Mouse (Mus musculus) midbrain, embryonic 12.5 days (tissue): ENCODE measurements around the gene Ccdc13. TPM values are rescaled to one million over a fixed set of nuclear protein-coding genes. Genes with fewer than 3 reads are reported as not detected.

Experiments
- ATAC-seq: fragments of 200-750 bp; cut with Nextera tagmentation; 2 replicates; pipeline ENCODE4 v1.8.0; 2017; ENCODE audit warnings: low read depth, moderate TSS enrichment, moderate library complexity; ENCODE audit not compliant: low FRiP score
- H3K27ac ChIP-seq: fragments of 300-500 bp; sonication (generic); replicated peaks from 2 replicates; pipeline ENCODE4 v1.5.1; 2016; ENCODE audit warnings: mild to moderate bottlenecking
- H3K27me3 ChIP-seq: fragments of 300-500 bp; sonication (generic); 2 replicates; pipeline ENCODE4 v1.6.1; 2016; ENCODE audit warnings: mild to moderate bottlenecking
- H3K36me3 ChIP-seq: fragments of 300-500 bp; sonication (generic); 2 replicates; pipeline ENCODE4 v1.6.1; 2016
- H3K4me1 ChIP-seq: fragments of 300-500 bp; sonication (generic); 2 replicates; pipeline ENCODE4 v1.6.1; 2016
- H3K4me2 ChIP-seq: fragments of 300-500 bp; sonication (generic); replicated peaks from 2 replicates; pipeline ENCODE4 v1.6.1; 2016; ENCODE audit warnings: mild to moderate bottlenecking, moderate library complexity
- H3K4me3 ChIP-seq: fragments of 300-500 bp; sonication (generic); 2 replicates; pipeline ENCODE4 v1.5.1; 2016; ENCODE audit warnings: mild to moderate bottlenecking
- H3K9ac ChIP-seq: fragments of 300-500 bp; sonication (generic); replicated peaks from 2 replicates; pipeline ENCODE4 v1.6.1; 2016; ENCODE audit warnings: mild to moderate bottlenecking, moderate library complexity
- H3K9me3 ChIP-seq: fragments of 300-500 bp; sonication (generic); 2 replicates; pipeline ENCODE4 v1.6.1; 2016; ENCODE audit warnings: mild to moderate bottlenecking
- whole genome bisulfite sequencing: fragments of 180-500 bp; shearing (Covaris S2); methylation state at CpG from one replicate; pipeline ENCODE4 v1.1.7; 2016; 5-methylcytosine and 5-hydroxymethylcytosine counted together
- polyA plus RNA-seq: library from polyadenylated mRNA; unstranded; fragments of >200 nt; fragmentation: Nextera tagmentation; extraction: Ambion mirVana; gene quantifications from 2 replicates; pipeline ENCODE4 v1.2.1, GENCODE M21; 2016

The Ccdc13 gene
- polyA plus RNA-seq, 1 experiment from 2014 or later = 3.2 TPM

DNA sequence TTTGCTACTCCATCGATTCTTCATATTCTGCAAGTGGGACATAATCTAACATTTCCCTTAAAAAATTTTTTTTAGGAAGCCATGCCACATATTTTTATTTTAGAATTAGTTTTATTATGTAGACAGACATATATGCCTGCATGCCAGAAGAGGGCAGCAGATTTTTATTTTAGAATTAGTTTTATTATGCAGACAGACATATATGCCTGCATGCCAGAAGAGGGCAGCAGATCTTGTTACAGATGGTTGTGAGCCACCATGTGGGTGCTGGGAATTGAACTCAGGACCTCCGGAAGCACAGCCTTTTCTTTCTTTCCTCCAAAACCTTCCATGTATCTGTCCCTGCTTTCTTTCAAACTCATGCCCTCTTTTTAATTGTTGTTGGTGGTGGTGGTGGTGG is 3.7 kb upstream of the Ccdc13 start:
- H3K27me3 ChIP-seq = peaks cover 8% of the 10 kb centered on the region; the same call in 1 of the 2 replicates
- H3K9ac ChIP-seq = no peak overlapping the region
- H3K4me2 ChIP-seq = no peak overlapping the region
- peaks cover 6% of the 10 kb centered on the region; the same call in 1 of the 2 replicates for H3K36me3 ChIP-seq
- no peak overlapping the region for H3K4me3 ChIP-seq
- ATAC-seq = no peak
- no peaks in the 10 kb centered on the region for H3K9me3 ChIP-seq
- H3K27ac ChIP-seq = no peak overlapping the region
- H3K4me1 ChIP-seq = 0 out of 2 replicates have a peak, but pooled peaks cover 11% of the 10 kb centered on the region
- 90% methylated on average over 2 of the region's 2 CpGs for WGBS

DNA sequence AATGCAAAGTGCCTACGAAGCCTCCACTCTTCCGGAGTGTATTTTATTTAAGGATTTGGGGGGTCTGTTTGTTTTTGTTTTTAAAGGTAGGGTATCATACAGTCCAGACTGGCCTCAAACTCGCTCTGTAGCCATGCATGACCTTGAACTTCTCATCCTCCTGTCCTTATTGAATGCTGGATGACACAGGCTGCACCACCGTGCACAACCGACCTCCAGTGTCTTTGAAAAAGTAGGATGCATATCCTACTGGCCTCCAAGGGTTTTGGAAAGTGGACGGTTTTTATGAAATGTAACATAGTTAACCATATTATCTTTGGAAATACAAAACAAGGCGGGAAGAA is 333 bp upstream of the Ccdc13 start:
- Histone ChIP-seq H3K4me2 (peak overlapping the region; percentile 70), H3K27me3 (peaks cover 8% of the 10 kb centered on the region; the same call in 1 of the 2 replicates), H3K27ac (no peak overlapping the region), H3K9me3 (0 out of 2 replicates have a peak, but pooled peaks cover 6% of the 10 kb centered on the region), H3K4me1 (0 out of 2 replicates have a peak, but pooled peaks cover 11% of the 10 kb centered on the region), H3K36me3 (no peaks in the 10 kb centered on the region), H3K9ac (no peak overlapping the region), H3K4me3 (peak overlapping the region; percentile 55)
- WGBS = 38% methylated on average over 7 of the region's 7 CpGs
- peak; percentile 73 for ATAC-seq

DNA sequence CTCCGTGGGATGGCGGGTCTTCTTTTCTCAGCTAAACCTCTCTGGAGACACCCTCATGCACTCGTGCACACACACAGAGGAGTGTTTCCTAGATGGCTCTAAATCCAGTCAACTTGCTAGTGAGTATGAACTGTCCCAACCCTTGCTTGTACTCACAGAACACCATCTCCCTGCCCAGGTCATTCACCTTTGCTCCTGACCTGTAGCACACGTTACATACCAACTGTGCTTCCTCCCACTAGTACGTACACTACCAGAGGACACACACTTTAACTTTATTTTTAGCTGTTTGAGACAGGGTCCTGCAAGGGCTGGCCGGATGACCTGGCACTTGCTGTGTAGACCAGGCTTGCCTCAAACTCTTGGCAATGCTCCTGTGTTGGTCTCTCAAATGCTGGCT is 1.3 kb downstream of the Ccdc13 start:
- Histone ChIP-seq H3K4me1 (0 out of 2 replicates have a peak, but pooled peaks cover 11% of the 10 kb centered on the region), H3K4me2 (no peak overlapping the region), H3K27ac (no peak overlapping the region), H3K36me3 (no peaks in the 10 kb centered on the region), H3K27me3 (peaks cover 8% of the 10 kb centered on the region; the same call in 1 of the 2 replicates), H3K9me3 (0 out of 2 replicates have a peak, but pooled peaks cover 6% of the 10 kb centered on the region), H3K4me3 (no peak overlapping the region), H3K9ac (no peak overlapping the region)
- no peak for ATAC-seq
- 96% methylated on average over 6 of the region's 6 CpGs for WGBS

DNA sequence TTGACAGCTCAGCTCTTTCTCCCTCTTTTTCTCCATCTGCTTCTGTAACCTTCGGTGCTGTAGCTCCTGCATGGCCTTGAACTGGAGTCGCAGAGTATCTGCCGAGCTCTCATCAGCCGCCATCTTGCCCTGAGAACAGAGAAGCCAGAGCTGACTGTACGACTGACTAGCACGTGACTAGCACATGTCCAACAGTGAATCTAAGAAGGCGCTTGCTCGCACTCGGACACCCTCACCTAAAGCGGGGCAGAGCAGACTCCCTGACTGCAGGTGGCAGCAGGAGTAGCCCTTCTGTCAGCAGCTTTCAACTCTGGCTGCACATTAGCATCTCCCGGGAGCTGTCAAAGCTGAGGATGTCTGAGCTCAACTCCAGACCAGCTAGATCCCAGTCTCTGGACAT is 5.4 kb downstream of the Ccdc13 start:
- no peak for ATAC-seq
- Histone ChIP-seq H3K27me3 (0 out of 2 replicates have a peak, but pooled peaks cover 4% of the 10 kb centered on the region), H3K9ac (no peak overlapping the region), H3K4me3 (no peak overlapping the region), H3K4me1 (0 out of 2 replicates have a peak, but pooled peaks cover 4% of the 10 kb centered on the region), H3K9me3 (0 out of 2 replicates have a peak, but pooled peaks cover 6% of the 10 kb centered on the region), H3K4me2 (no peak overlapping the region), H3K27ac (no peak overlapping the region), H3K36me3 (no peaks in the 10 kb centered on the region)
- WGBS = 86% methylated on average over 11 of the region's 11 CpGs

DNA sequence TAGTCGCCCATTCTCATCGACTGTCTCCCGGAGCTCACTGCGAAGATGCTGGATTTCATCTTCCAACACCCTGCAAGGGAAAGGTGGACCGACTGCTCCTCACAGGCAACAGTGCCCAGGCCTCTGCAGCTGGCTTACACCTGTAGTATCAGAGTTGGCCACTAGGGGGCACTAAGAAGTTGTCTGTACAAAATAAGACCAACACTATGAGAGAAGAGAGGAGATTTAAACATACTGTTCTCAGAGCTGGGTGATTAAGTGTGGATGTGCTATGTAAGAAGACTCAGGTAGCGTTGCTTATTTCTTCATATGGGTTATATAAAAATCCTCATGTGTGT is 8.3 kb downstream of the Ccdc13 start:
- no peaks in the 10 kb centered on the region for H3K36me3 ChIP-seq
- no peak overlapping the region for H3K4me3 ChIP-seq
- H3K4me2 ChIP-seq = no peak overlapping the region
- H3K27me3 ChIP-seq = no peaks in the 10 kb centered on the region
- no peak overlapping the region for H3K9ac ChIP-seq
- no peak overlapping the region for H3K27ac ChIP-seq
- H3K4me1 ChIP-seq = no peaks in the 10 kb centered on the region
- peak; percentile 38 for ATAC-seq
- 32% methylated on average over 6 of the region's 6 CpGs for WGBS
- 0 out of 2 replicates have a peak, but pooled peaks cover 6% of the 10 kb centered on the region for H3K9me3 ChIP-seq

DNA sequence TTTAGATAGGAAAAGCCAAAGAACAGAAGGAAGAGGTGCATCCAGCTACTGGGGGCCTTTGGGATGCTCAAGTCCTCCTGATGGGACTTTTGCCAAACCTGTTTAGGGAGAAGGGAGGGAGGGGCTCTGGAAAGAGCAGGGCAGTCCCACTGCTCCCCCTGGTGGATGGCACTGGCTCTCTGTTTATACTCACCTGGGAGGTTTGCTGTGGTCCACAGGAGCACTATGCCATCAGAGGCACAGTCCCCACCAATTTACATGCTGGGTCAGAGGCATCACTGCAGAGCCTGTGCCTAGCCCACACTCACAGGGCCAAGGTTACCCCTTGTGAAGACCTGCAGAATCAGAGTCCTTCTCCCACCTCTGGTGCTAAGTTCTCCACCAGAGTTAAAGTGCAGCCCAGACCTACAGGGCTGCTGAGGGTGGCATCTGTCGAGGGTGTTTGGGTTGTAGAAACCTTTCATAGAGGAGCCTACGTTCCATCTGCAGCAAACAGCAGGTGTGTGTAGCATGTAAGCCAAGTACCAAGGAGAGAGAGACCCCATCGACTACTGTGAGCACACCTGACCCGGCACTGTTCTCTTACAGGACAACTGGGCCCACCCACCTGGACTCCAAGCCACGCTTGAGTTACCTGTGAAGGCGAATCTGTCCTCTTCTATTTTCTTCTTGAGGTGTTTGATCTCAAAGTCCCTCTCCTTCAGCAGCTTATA is 8.9 kb downstream of the Ccdc13 start:
- no peak overlapping the region for H3K27ac ChIP-seq
- ATAC-seq = peak; percentile 30; the same call in 1 of the 2 replicates
- 82% methylated on average over 6 of the region's 6 CpGs for WGBS
- H3K4me1 ChIP-seq = no peaks in the 10 kb centered on the region
- 0 out of 2 replicates have a peak, but pooled peaks cover 1% of the 10 kb centered on the region for H3K9me3 ChIP-seq
- H3K4me3 ChIP-seq = no peak overlapping the region
- no peaks in the 10 kb centered on the region for H3K27me3 ChIP-seq
- H3K9ac ChIP-seq = no peak overlapping the region
- no peaks in the 10 kb centered on the region for H3K36me3 ChIP-seq
- H3K4me2 ChIP-seq = no peak overlapping the region

DNA sequence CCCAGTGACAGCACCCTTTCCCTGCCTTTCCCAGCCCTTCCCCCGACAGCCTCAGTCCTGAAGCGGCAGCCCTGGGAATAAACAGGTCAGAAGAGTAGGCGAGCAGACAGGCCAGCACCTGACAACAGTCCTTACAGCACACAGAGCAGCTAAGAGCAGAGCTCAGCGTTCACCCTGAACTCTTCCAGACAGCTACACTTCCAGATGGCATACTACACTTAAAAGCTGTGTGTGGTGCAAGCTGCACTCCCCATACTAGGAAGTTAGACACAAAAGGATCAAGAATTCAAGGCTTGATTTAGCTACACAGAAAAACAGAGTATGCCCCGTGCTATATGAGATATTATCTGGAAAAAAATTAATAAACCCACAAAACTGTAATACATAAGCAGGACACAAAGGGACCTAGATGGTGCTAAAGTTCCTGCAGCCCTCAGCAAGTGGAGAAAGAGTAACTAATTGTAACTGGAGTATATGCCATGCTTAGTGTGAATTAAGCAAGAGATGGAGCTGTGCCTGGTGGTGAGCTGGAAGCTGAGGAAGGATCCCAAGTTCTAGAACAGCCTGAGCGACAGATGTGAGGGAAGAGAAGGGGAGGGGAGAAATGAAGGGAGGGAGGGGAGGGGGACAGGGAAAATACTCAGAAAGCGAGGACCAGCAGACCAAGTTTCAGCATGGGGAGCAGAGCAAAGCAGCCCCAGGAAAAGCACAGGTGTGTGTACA is 9.8 kb downstream of the Ccdc13 start:
- no peak overlapping the region for H3K9ac ChIP-seq
- no peak for ATAC-seq
- H3K36me3 ChIP-seq = no peaks in the 10 kb centered on the region
- H3K4me1 ChIP-seq = no peaks in the 10 kb centered on the region
- WGBS = 68% methylated on average over 7 of the region's 7 CpGs
- H3K27ac ChIP-seq = no peak overlapping the region
- H3K27me3 ChIP-seq = no peaks in the 10 kb centered on the region
- H3K4me2 ChIP-seq = no peak overlapping the region
- H3K9me3 ChIP-seq = no peaks in the 10 kb centered on the region
- H3K4me3 ChIP-seq = no peak overlapping the region

DNA sequence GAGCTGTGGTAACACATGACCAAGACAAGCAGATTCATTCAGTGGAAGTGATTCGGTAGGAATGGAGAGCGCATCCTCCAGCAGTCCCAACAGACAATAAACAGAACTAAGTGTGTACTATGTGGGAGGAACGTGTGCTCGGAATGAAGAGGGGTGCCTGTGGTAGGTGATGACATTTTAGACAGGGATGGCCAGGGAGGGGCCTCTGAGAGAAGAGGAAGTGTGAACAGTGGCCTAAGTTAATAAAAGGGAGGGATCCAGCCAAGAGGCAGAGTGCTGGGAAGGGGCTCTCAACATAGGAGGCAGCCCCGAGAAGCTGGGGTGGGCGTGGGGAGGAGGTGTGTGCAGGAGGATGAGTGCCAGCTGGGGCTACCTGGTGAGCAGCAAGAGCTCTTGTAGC is 10.9 kb downstream of the Ccdc13 start:
- Histone ChIP-seq H3K27me3 (no peaks in the 10 kb centered on the region), H3K9ac (no peak overlapping the region), H3K36me3 (no peaks in the 10 kb centered on the region), H3K4me2 (no peak overlapping the region), H3K4me3 (no peak overlapping the region), H3K27ac (no peak overlapping the region), H3K4me1 (no peaks in the 10 kb centered on the region), H3K9me3 (no peaks in the 10 kb centered on the region)
- WGBS = 81% methylated on average over 6 of the region's 6 CpGs
- ATAC-seq = no peak

DNA sequence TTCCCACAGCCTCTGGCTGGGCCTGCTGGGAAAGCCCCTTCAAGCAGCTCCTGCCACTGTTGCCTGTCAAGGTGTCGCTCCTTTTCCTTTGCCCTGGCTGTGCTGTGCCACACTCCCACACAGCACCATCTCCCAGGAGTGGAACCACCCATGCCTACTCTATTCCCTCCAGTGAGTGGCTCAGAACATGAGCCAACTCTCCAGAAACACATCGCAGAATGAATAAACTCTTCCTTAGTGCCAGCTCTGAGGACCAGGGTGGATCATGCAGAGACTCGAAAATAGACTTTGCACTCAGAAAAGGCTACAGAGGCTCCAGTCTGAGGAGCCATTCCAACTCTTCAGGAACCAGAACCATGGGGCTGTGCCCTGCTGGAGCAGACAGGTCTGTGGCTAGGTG is 12.9 kb downstream of the Ccdc13 start:
- no peak overlapping the region for H3K27ac ChIP-seq
- no peak overlapping the region for H3K4me3 ChIP-seq
- H3K9me3 ChIP-seq = no peaks in the 10 kb centered on the region
- ATAC-seq = no peak
- H3K4me2 ChIP-seq = no peak overlapping the region
- peaks cover 6% of the 10 kb centered on the region; the same call in 1 of the 2 replicates for H3K4me1 ChIP-seq
- H3K27me3 ChIP-seq = no peaks in the 10 kb centered on the region
- H3K36me3 ChIP-seq = no peaks in the 10 kb centered on the region
- no peak overlapping the region for H3K9ac ChIP-seq
- 90% methylated on average over 3 of the region's 3 CpGs for WGBS

DNA sequence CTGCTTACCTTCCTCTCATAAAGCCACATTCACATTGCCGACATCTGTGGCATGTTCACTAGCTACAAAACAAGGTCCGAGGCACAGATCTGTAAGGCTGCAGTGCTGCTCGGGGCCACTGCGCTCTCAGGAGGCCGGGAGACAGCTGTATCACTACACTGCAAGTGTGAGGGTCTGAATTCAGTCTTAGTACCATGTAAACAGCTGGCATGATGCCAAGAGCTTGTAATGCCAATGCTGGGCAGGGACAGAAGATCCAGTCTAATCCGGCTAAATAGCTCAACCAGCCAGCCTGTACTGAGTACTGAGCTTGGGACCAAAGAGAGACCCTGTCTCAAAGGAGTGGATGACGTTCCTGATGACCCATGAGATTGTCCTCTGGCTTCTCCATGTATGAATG is 15.3 kb downstream of the Ccdc13 start:
- no peak overlapping the region for H3K27ac ChIP-seq
- 86% methylated on average over 7 of the region's 7 CpGs for WGBS

DNA sequence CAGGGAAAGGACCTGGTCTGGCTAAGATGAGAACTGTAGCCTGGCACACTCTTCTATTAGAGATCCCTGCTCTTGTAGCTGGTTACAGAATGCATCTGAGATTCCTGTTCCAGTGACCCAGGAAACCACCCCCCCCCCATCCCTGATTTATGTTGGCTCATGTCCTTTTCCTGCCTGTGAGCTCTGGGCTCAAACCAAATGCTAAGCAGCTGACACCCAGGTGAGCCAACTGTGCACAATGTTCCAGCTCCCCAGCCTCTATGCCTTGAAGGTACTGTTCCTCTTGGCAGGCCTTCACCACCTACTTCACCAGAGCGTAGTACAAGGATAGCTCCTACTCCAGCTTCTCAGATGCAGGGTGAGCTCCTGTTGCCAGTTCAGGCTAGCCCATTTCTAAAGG is 16.2 kb downstream of the Ccdc13 start:
- H3K4me2 ChIP-seq = no peak overlapping the region
- peaks cover 6% of the 10 kb centered on the region; the same call in 1 of the 2 replicates for H3K4me1 ChIP-seq
- 92% methylated on average over 1 of the region's 1 CpGs for WGBS
- H3K27me3 ChIP-seq = no peaks in the 10 kb centered on the region
- no peak overlapping the region for H3K27ac ChIP-seq
- no peak for ATAC-seq
- no peak overlapping the region for H3K9ac ChIP-seq
- H3K9me3 ChIP-seq = no peaks in the 10 kb centered on the region
- H3K4me3 ChIP-seq = no peak overlapping the region
- no peaks in the 10 kb centered on the region for H3K36me3 ChIP-seq

More for the DNA sequence above, 15.3 kb downstream of the Ccdc13 start:
- ATAC-seq = no peak
- Histone ChIP-seq H3K36me3 (no peaks in the 10 kb centered on the region), H3K27me3 (no peaks in the 10 kb centered on the region), H3K9me3 (no peaks in the 10 kb centered on the region), H3K4me3 (no peak overlapping the region), H3K4me2 (no peak overlapping the region), H3K9ac (no peak overlapping the region), H3K4me1 (peaks cover 6% of the 10 kb centered on the region; the same call in 1 of the 2 replicates)

DNA sequence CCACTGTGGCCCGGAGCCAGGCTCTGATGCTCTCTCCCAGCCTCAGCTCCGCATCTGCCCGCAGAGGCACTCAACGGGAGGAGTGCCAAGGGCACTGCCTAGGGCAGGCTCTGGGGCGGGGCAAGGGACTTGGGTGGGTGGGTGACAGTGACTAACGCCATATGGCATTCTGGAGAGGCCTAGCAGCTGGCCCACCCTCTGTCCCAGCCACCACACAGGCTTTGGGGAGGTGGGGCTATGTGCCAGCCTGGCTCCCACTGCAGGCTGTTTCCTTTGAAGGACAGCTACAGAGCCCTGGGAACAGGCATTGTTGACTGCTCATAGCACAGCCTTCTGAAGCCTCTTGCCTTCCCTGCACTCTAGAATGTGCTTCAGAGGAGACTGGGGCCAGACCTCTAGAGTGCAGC is 16.7 kb downstream of the Ccdc13 start:
- 79% methylated on average over 6 of the region's 6 CpGs for WGBS

More for the DNA sequence above, 16.7 kb downstream of the Ccdc13 start:
- H3K4me2 ChIP-seq = no peak overlapping the region
- H3K36me3 ChIP-seq = no peaks in the 10 kb centered on the region
- H3K4me1 ChIP-seq = peaks cover 6% of the 10 kb centered on the region; the same call in 1 of the 2 replicates
- 0 out of 2 replicates have a peak, but pooled peaks have one; percentile 12 for ATAC-seq
- no peak overlapping the region for H3K4me3 ChIP-seq
- H3K27me3 ChIP-seq = no peaks in the 10 kb centered on the region
- no peaks in the 10 kb centered on the region for H3K9me3 ChIP-seq
- no peak overlapping the region for H3K9ac ChIP-seq
- H3K27ac ChIP-seq = no peak overlapping the region
